Mouse (Mus musculus): ENCODE data around the gene Psen1. TPM values are rescaled to one million over a fixed set of nuclear protein-coding genes. Genes with fewer than 3 reads are reported as not detected.
A peak's percentile ranks its signal among the peaks of the same experiment; 100 is the strongest.

Psen1 gene
- polyA plus RNA-seq, 1 experiment from 2014 or later, result 64.7 TPM

GRCm38 (mm10) chr12:83768235-83768899 is 80.4 kb downstream of the Psen1 start:
- no peaks in the 10 kb centered on the region for H3K27me3 ChIP-seq (ENCODE audit: control insufficient read depth, insufficient read depth, low read length)
- DNase-seq (ENCODE audit: low spot score) (no peak), ATAC-seq (ENCODE audit: low FRiP score, low TSS enrichment) (no peak)
- no peak overlapping the region for H3K4me3 ChIP-seq (ENCODE audit: low read depth, low read length)
- TF ChIP-seq CTCF (IDR thresholded peaks at IDR 0.05; ENCODE audit: low read depth), result no peak
- no peak for TF ChIP-seq EP300 (optimal IDR thresholded peaks at IDR 0.05)
- no peaks in the 10 kb centered on the region for H3K9me3 ChIP-seq (ENCODE audit: control insufficient read depth, low read length)
- H3K4me2 ChIP-seq (replicated peaks; ENCODE audit: low read depth), result no peak overlapping the region
- peaks cover 6% of the 10 kb centered on the region for H3K4me1 ChIP-seq (replicated peaks; ENCODE audit: control insufficient read depth, insufficient read depth)
- no peaks in the 10 kb centered on the region for H3K36me3 ChIP-seq (ENCODE audit: control insufficient read depth, insufficient read depth, low read length)
- H3K9ac ChIP-seq (ENCODE audit: low read length), result no peak overlapping the region
- peak overlapping the region; percentile 69 for H3K27ac ChIP-seq (replicated peaks)
- 51% methylated on average over 14 of the region's 14 CpGs for WGBS

DNA sequence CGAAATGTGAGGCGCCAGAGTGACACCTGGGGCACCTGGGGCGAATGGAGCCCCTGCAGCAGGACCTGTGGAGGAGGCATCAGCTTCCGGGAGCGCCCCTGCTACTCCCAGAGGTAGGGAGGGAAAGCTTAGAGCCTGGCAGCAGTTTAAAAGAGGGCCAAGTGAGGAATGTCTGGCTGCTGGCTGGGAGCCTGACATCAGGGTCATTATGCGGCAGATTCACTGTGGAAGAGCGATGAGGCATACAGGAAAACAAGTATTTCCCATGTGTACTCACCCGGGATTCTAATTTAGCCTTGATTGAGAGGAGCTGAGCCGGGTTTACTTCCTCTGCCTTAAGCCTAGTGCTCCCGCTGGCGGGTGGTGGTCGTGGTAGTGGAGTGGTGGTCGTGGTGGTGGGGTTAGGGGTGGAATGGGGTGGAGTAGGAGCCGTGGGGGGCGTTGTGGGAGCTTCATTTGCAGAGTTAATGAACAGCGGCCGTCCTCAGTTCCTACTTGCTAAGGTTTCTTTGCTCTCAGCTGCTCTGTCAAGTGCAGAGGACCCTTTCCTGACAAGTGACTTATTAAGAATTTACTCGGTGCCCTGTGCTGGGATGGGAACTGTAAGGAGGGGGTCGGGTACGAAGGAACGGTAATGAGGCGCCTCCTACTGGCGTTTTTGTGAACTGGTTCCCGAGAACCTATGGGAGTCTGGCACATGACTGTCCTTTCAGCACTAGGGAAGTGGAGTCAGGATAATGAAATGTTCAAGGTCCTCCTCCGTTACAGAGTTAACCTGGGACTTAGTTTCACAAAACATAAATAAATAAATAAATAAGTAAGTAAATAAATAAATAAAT is 82.7 kb downstream of the Psen1 start:
- peak; percentile 76 for DNase-seq (ENCODE audit: low spot score)
- no peaks in the 10 kb centered on the region for H3K27me3 ChIP-seq (ENCODE audit: control insufficient read depth, insufficient read depth, low read length)
- no peaks in the 10 kb centered on the region for H3K9me3 ChIP-seq (ENCODE audit: control insufficient read depth, low read length)
- ATAC-seq (ENCODE audit: low FRiP score, low TSS enrichment), result 0 out of 2 replicates have a peak, but pooled peaks have one; percentile 28
- H3K36me3 ChIP-seq (ENCODE audit: control insufficient read depth, insufficient read depth, low read length), result no peaks in the 10 kb centered on the region
- no peak for TF ChIP-seq EP300 (optimal IDR thresholded peaks at IDR 0.05)
- peak; percentile 85 for TF ChIP-seq CTCF (IDR thresholded peaks at IDR 0.05; ENCODE audit: low read depth)
- H3K4me1 ChIP-seq (replicated peaks; ENCODE audit: control insufficient read depth, insufficient read depth), result peaks cover 5% of the 10 kb centered on the region; the same call in 1 of the 2 replicates
- peak overlapping the region; percentile 15; the same call in 1 of the 2 replicates for H3K4me3 ChIP-seq (ENCODE audit: low read depth, low read length)
- H3K27ac ChIP-seq (replicated peaks), result no peak overlapping the region; the same call in none of the 2 replicates
- peak overlapping the region; percentile 42 for H3K4me2 ChIP-seq (replicated peaks; ENCODE audit: low read depth)
- WGBS, result 9% methylated on average over 25 of the region's 25 CpGs
- H3K9ac ChIP-seq (ENCODE audit: low read length), result no peak overlapping the region

DNA sequence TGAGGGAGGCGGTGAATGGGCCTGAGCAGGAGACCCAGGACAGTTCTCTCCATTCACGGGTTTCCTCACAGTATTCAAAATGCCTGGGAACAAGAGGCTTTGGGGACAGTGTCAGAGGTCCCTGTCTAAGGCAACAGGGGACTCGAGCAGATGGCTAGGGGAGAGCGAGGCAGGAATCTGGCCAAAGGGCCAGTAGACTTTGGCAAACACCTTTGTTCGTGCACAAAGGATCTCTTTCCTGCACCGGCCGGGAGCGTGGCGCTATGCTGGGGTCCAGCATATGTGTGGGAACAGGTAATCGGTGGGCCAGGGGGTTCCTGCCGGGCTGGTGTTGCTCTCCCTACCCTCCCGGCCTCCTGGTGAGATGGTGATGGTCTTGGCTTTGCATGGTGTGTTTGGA is 87.7 kb downstream of the Psen1 start:
- no peak overlapping the region for H3K4me2 ChIP-seq (replicated peaks; ENCODE audit: low read depth)
- H3K27me3 ChIP-seq (ENCODE audit: control insufficient read depth, insufficient read depth, low read length), result no peaks in the 10 kb centered on the region
- H3K4me3 ChIP-seq (ENCODE audit: low read depth, low read length), result no peak overlapping the region
- ATAC-seq (ENCODE audit: low FRiP score, low TSS enrichment), result no peak
- WGBS, result 74% methylated on average over 12 of the region's 12 CpGs
- no peaks in the 10 kb centered on the region for H3K36me3 ChIP-seq (ENCODE audit: control insufficient read depth, insufficient read depth, low read length)
- no peak for DNase-seq (ENCODE audit: low spot score)
- no peak overlapping the region for H3K27ac ChIP-seq (replicated peaks)
- H3K9me3 ChIP-seq (ENCODE audit: control insufficient read depth, low read length), result no peaks in the 10 kb centered on the region
- 0 out of 2 replicates have a peak, but pooled peaks cover 2% of the 10 kb centered on the region for H3K4me1 ChIP-seq (replicated peaks; ENCODE audit: control insufficient read depth, insufficient read depth)
- TF ChIP-seq CTCF (IDR thresholded peaks at IDR 0.05; ENCODE audit: low read depth), result no peak
- H3K9ac ChIP-seq (ENCODE audit: low read length), result no peak overlapping the region

DNA sequence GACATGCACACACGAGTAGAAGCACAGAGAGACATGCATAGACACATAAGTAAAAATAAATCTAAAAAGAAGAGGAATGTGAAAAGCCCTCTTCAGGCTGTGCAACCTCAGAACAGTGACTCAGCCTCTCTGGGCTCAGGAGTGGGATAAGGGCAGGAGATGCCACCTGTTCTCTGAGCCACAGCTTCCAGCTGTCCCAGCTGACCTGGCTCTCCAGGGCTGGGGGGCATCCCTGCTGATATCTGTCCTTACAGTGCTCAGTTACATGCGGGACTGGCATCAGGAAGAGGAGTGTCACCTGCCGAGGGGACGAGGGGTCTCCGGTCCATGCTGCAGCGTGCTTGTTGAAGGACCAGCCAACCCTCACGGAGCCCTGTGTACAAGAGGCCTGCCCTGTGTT is 88.8 kb downstream of the Psen1 start:
- Histone ChIP-seq H3K9me3 (ENCODE audit: control insufficient read depth, low read length) (no peaks in the 10 kb centered on the region), H3K27ac (replicated peaks) (no peak overlapping the region), H3K9ac (ENCODE audit: low read length) (no peak overlapping the region), H3K4me3 (ENCODE audit: low read depth, low read length) (no peak overlapping the region), H3K36me3 (ENCODE audit: control insufficient read depth, insufficient read depth, low read length) (no peaks in the 10 kb centered on the region), H3K27me3 (ENCODE audit: control insufficient read depth, insufficient read depth, low read length) (no peaks in the 10 kb centered on the region), H3K4me2 (replicated peaks; ENCODE audit: low read depth) (no peak overlapping the region), H3K4me1 (replicated peaks; ENCODE audit: control insufficient read depth, insufficient read depth) (no peaks in the 10 kb centered on the region)
- ATAC-seq (ENCODE audit: low FRiP score, low TSS enrichment), result no peak
- WGBS, result 84% methylated on average over 7 of the region's 7 CpGs
- DNase-seq (ENCODE audit: low spot score), result no peak
- no peak for TF ChIP-seq CTCF (IDR thresholded peaks at IDR 0.05; ENCODE audit: low read depth)
- no peak for TF ChIP-seq EP300 (optimal IDR thresholded peaks at IDR 0.05)

DNA sequence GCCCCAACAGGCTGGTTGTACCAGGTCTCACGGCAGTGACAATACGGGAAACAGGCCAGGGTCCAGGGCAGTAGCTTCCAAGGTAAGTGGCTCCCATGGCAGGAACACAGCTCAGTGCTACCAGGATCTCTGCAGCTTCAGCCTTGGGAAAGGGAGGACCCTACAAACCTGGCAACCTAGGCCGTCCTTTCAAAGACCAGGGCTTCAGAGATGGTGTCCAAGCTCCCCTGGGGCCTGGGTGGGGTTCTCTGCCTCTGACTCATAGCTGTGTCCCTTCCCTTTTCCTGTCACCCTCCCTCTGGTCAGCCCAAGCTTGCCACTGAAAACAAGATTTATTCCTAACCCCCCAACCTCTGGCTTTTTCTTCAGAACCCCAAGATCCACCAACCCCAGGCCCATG is 92.2 kb downstream of the Psen1 start:
- Histone ChIP-seq H3K4me3 (ENCODE audit: low read depth, low read length) (no peak overlapping the region), H3K4me1 (replicated peaks; ENCODE audit: control insufficient read depth, insufficient read depth) (no peaks in the 10 kb centered on the region), H3K36me3 (ENCODE audit: control insufficient read depth, insufficient read depth, low read length) (no peaks in the 10 kb centered on the region)

GRCm38 (mm10) chr12:83781204-83781603 is 93.3 kb downstream of the Psen1 start:
- Histone ChIP-seq H3K4me1 (replicated peaks; ENCODE audit: control insufficient read depth, insufficient read depth) (no peaks in the 10 kb centered on the region), H3K27ac (replicated peaks) (no peak overlapping the region), H3K9ac (ENCODE audit: low read length) (no peak overlapping the region), H3K4me2 (replicated peaks; ENCODE audit: low read depth) (no peak overlapping the region), H3K27me3 (ENCODE audit: control insufficient read depth, insufficient read depth, low read length) (no peaks in the 10 kb centered on the region), H3K9me3 (ENCODE audit: control insufficient read depth, low read length) (no peaks in the 10 kb centered on the region), H3K36me3 (ENCODE audit: control insufficient read depth, insufficient read depth, low read length) (no peaks in the 10 kb centered on the region), H3K4me3 (ENCODE audit: low read depth, low read length) (no peak overlapping the region)
- no peak for TF ChIP-seq EP300 (optimal IDR thresholded peaks at IDR 0.05)
- TF ChIP-seq CTCF (IDR thresholded peaks at IDR 0.05; ENCODE audit: low read depth), result no peak
- 60% methylated on average over 7 of the region's 7 CpGs for WGBS
- no peak for DNase-seq (ENCODE audit: low spot score)
- ATAC-seq (ENCODE audit: low FRiP score, low TSS enrichment), result no peak

More for the DNA sequence above, 92.2 kb downstream of the Psen1 start:
- Histone ChIP-seq H3K9ac (ENCODE audit: low read length) (no peak overlapping the region), H3K27me3 (ENCODE audit: control insufficient read depth, insufficient read depth, low read length) (no peaks in the 10 kb centered on the region), H3K9me3 (ENCODE audit: control insufficient read depth, low read length) (no peaks in the 10 kb centered on the region), H3K27ac (replicated peaks) (no peak overlapping the region), H3K4me2 (replicated peaks; ENCODE audit: low read depth) (no peak overlapping the region)
- ATAC-seq (ENCODE audit: low FRiP score, low TSS enrichment), result no peak
- no peak for TF ChIP-seq EP300 (optimal IDR thresholded peaks at IDR 0.05)
- TF ChIP-seq CTCF (IDR thresholded peaks at IDR 0.05; ENCODE audit: low read depth), result no peak
- WGBS, result 80% methylated on average over 3 of the region's 3 CpGs
- no peak for DNase-seq (ENCODE audit: low spot score)

All from stomach, postnatal 0 days (tissue).